Mouse (Mus musculus) hindbrain, postnatal 0 days (tissue): ENCODE results near the gene Mgat1. TPM values are rescaled to one million over a fixed set of nuclear protein-coding genes. Genes with fewer than 3 reads are reported as not detected.

ENCODE experiments used
- ATAC-seq: fragments of 200-750 bp; cut with Nextera tagmentation; 2 replicates; pipeline ENCODE4 v1.8.0; 2017; ENCODE audit warnings: mild to moderate bottlenecking, moderate TSS enrichment, moderate library complexity
- DNase-seq: peaks from one replicate; pipeline ENCODE4 v3.0.0-alpha.2; 2015; ENCODE audit warnings: low spot score
- H3K27ac ChIP-seq: fragments of 300-500 bp; sonication (generic); 2 replicates; pipeline ENCODE4 v1.5.1; 2014; ENCODE audit warnings: mild to moderate bottlenecking
- H3K27me3 ChIP-seq: fragments of 300-500 bp; sonication (generic); 2 replicates; pipeline ENCODE4 v1.6.1; 2014; ENCODE audit warnings: low read length, mixed read lengths; ENCODE audit not compliant: insufficient read depth
- H3K36me3 ChIP-seq: fragments of 300-500 bp; sonication (generic); 2 replicates; pipeline ENCODE4 v1.6.1; 2014; ENCODE audit warnings: low read length, mixed read lengths; ENCODE audit not compliant: insufficient read depth
- H3K4me1 ChIP-seq: fragments of 300-500 bp; sonication (generic); 2 replicates; pipeline ENCODE4 v1.6.1; 2014; ENCODE audit warnings: antibody characterized with exemption, low read length, mixed read lengths; ENCODE audit not compliant: insufficient read depth
- H3K4me2 ChIP-seq: fragments of 300-500 bp; sonication (generic); 2 replicates; pipeline ENCODE4 v1.6.1; 2014; ENCODE audit warnings: low read depth, mild to moderate bottlenecking, low read length, moderate library complexity, mixed read lengths
- H3K4me3 ChIP-seq: fragments of 300-500 bp; sonication (generic); 2 replicates; pipeline ENCODE4 v1.5.1; 2014; ENCODE audit warnings: low read length
- H3K9ac ChIP-seq: fragments of 300-500 bp; sonication (generic); replicated peaks from 2 replicates; pipeline ENCODE4 v1.6.1; 2014; ENCODE audit warnings: mild to moderate bottlenecking, low read length, moderate library complexity, mixed read lengths
- H3K9me3 ChIP-seq: fragments of 300-500 bp; sonication (generic); 2 replicates; pipeline ENCODE4 v1.6.1; 2016; ENCODE audit warnings: low read length, mixed read lengths
- CTCF ChIP-seq: IDR thresholded peaks from 2 replicates; pipeline ENCODE4 v1.5.1; 2016; ENCODE audit warnings: antibody characterized with exemption, control low read depth, low read depth
- WGBS: fragments of 180-500 bp; shearing (Covaris S2); extraction: QIAGEN DNeasy Blood & Tissue Kit; methylation state at CpG from one replicate; pipeline ENCODE4 v1.1.7; 2014; 5-methylcytosine and 5-hydroxymethylcytosine counted together
- polyA plus RNA-seq: library from polyadenylated mRNA; unstranded; fragments of >200 nt; fragmentation: Nextera tagmentation; extraction: Ambion mirVana; gene quantifications from 2 replicates; pipeline ENCODE4 v1.2.1, GENCODE M21; 2015
- total RNA-seq: library from RNA; depleted of rRNA; stranded (reverse); fragments of >200 nt; gene quantifications from 2 replicates; pipeline ENCODE4 v1.2.3, GENCODE M21; 2014

The Mgat1 gene
- total and polyA plus RNA-seq, 2 experiments from 2014 or later: 35.3 to 87.4 TPM

GRCm38 (mm10) chr11:49240310-49240709, 3.7 kb upstream of the Mgat1 start:
- DNase-seq: no peak
- no peak for ATAC-seq
- H3K9me3 ChIP-seq: no peaks in the 10 kb centered on the region
- H3K9ac ChIP-seq: no peak overlapping the region
- H3K27me3 ChIP-seq: no peaks in the 10 kb centered on the region
- no peak overlapping the region for H3K4me3 ChIP-seq
- no peak overlapping the region for H3K27ac ChIP-seq
- WGBS: 90% methylated on average over 1 of the region's 1 CpGs
- H3K4me1 ChIP-seq: peaks cover 5% of the 10 kb centered on the region; the same call in 1 of the 2 replicates
- no peaks in the 10 kb centered on the region for H3K36me3 ChIP-seq
- TF ChIP-seq CTCF: no peak
- no peak overlapping the region for H3K4me2 ChIP-seq

GRCm38 (mm10) chr11:49240874-49241273, 3.1 kb upstream of the Mgat1 start:
- Histone ChIP-seq H3K4me1 (peaks cover 6% of the 10 kb centered on the region; the same call in 1 of the 2 replicates), H3K4me3 (no peak overlapping the region), H3K36me3 (no peaks in the 10 kb centered on the region), H3K9ac (no peak overlapping the region), H3K27ac (no peak overlapping the region), H3K4me2 (no peak overlapping the region), H3K9me3 (no peaks in the 10 kb centered on the region), H3K27me3 (no peaks in the 10 kb centered on the region)
- TF ChIP-seq CTCF: no peak
- 92% methylated on average over 4 of the region's 4 CpGs for WGBS
- DNase-seq (no peak), ATAC-seq (no peak)

- no peak for TF ChIP-seq CTCF
- Histone ChIP-seq H3K27ac (no peak overlapping the region), H3K9me3 (no peaks in the 10 kb centered on the region), H3K4me3 (no peak overlapping the region), H3K9ac (no peak overlapping the region), H3K4me1 (peaks cover 6% of the 10 kb centered on the region; the same call in 1 of the 2 replicates), H3K4me2 (no peak overlapping the region), H3K36me3 (no peaks in the 10 kb centered on the region), H3K27me3 (no peaks in the 10 kb centered on the region)
- WGBS: 40% methylated on average over 1 of the region's 1 CpGs
- no peak for DNase-seq
- ATAC-seq: no peak
Measured at GRCm38 (mm10) chr11:49241471-49241870, 2.5 kb upstream of the Mgat1 start.

- Histone ChIP-seq H3K36me3 (no peaks in the 10 kb centered on the region), H3K4me3 (peak overlapping the region; percentile 67), H3K27me3 (no peaks in the 10 kb centered on the region), H3K27ac (peak overlapping the region; percentile 90), H3K4me1 (peaks cover 13% of the 10 kb centered on the region; the same call in 1 of the 2 replicates), H3K9me3 (no peaks in the 10 kb centered on the region), H3K4me2 (peak overlapping the region; percentile 75), H3K9ac (peak overlapping the region; percentile 66)
- 24% methylated on average over 11 of the region's 11 CpGs for WGBS
- no peak for TF ChIP-seq CTCF
- ATAC-seq: peak; percentile 0
- no peak for DNase-seq
Measured at GRCm38 (mm10) chr11:49242944-49243626, 906 bp upstream of the Mgat1 start.

GRCm38 (mm10) chr11:49244595-49244930, 572 bp downstream of the Mgat1 start:
- 2% methylated on average over 4 of the region's 4 CpGs for WGBS
- Histone ChIP-seq H3K4me1 (peaks cover 13% of the 10 kb centered on the region; the same call in 1 of the 2 replicates), H3K36me3 (no peaks in the 10 kb centered on the region), H3K27me3 (no peaks in the 10 kb centered on the region), H3K27ac (peak overlapping the region; percentile 90), H3K4me2 (peak overlapping the region; percentile 75), H3K4me3 (peak overlapping the region; percentile 67), H3K9me3 (no peaks in the 10 kb centered on the region), H3K9ac (peak overlapping the region; percentile 66)
- DNase-seq (no peak), ATAC-seq (no peak)
- no peak for TF ChIP-seq CTCF

- WGBS: 30% methylated on average over 7 of the region's 7 CpGs
- Histone ChIP-seq H3K27ac (no peak overlapping the region), H3K27me3 (no peaks in the 10 kb centered on the region), H3K9me3 (no peaks in the 10 kb centered on the region), H3K4me1 (peaks cover 13% of the 10 kb centered on the region; the same call in 1 of the 2 replicates), H3K4me2 (peak overlapping the region; percentile 75), H3K9ac (no peak overlapping the region), H3K4me3 (peak overlapping the region; percentile 67), H3K36me3 (no peaks in the 10 kb centered on the region)
- ATAC-seq: no peak
- TF ChIP-seq CTCF: no peak
- DNase-seq: no peak
Measured at GRCm38 (mm10) chr11:49245176-49245575, 1.2 kb downstream of the Mgat1 start.
